In genomic region chr6:100059803-100060202, GRCm38 (mm10) we compare ENCODE assay signal across 9 mouse cellular contexts.
A peak's percentile ranks its signal among the peaks of the same experiment; 100 is the strongest.
DNase-seq lines count a peak whose midpoint lies in the region; ATAC-seq lines count a peak whose summit lies in the region.
"Had no signal": no experiment of that assay in that cellular context is flagged by ENCODE, and none has a peak within 500 bp of the region (broad histone marks: within the 10 kb centered on the region; RNA-seq: fewer than 3 reads in every experiment).

No protein-coding gene starts in this region.

- peak; percentile 78 for ATAC-seq in frontal cortex, adult (ENCODE audit: low TSS enrichment)
- ATAC-seq in hindbrain, embryonic 15.5 days (ENCODE audit: low FRiP score, low read depth), result peak; percentile 89

- no peak overlapping the region for H3K27ac ChIP-seq in hindbrain, embryonic 15.5 days (replicated peaks)
- H3K27ac ChIP-seq: liver, embryonic 14.5 days had no signal

- peaks cover 20% of the 10 kb centered on the region; the same call in 1 of the 2 replicates for H3K27me3 ChIP-seq in hindbrain, embryonic 15.5 days

- no peak overlapping the region for H3K9ac ChIP-seq in hindbrain, embryonic 15.5 days
- H3K9ac ChIP-seq: liver, embryonic 14.5 days had no signal

- no peaks in the 10 kb centered on the region for H3K9me3 ChIP-seq in hindbrain, embryonic 15.5 days

- H3K4me1 ChIP-seq in hindbrain, embryonic 15.5 days (replicated peaks), result peaks cover 10% of the 10 kb centered on the region; the same call in 1 of the 2 replicates

- peak; percentile 37 for DNase-seq in embryo, embryonic 10 days (ENCODE audit: low spot score)
- no peak for DNase-seq in embryo, embryonic 10.5 days (ENCODE audit: low spot score)
- DNase-seq in adrenal gland, postnatal 36 days, result peak; percentile 39 to 77
- peak; percentile 35 to 61 for DNase-seq in left cerebral cortex, adult 9 months (ENCODE audit: low spot score in 2 of 2)
- peak; percentile 92 for DNase-seq in ovary, postnatal 36 days (ENCODE audit: low spot score)
- DNase-seq in thymus, postnatal 4 days, result no peak

- 44% methylated on average over 8 of the region's 8 CpGs for WGBS in hindbrain, embryonic 15.5 days

- H3K36me3 ChIP-seq in hindbrain, embryonic 15.5 days, result no peaks in the 10 kb centered on the region

- H3K4me3 ChIP-seq in hindbrain, embryonic 15.5 days, result no peak overlapping the region

- H3K4me2 ChIP-seq in hindbrain, embryonic 15.5 days, result no peak overlapping the region

Comparison
In these comparisons a context has a peak if more than half of its experiments do, and no peak if none do; other contexts are left out.
1. DNase-seq: peak in embryo, embryonic 10 days (single experiment), adrenal gland, postnatal 36 days (2 of 2), left cerebral cortex, adult 9 months (2 of 2) and ovary, postnatal 36 days (single experiment); none in embryo, embryonic 10.5 days (single experiment) and thymus, postnatal 4 days (single experiment).